Mouse (Mus musculus): ENCODE measurements around the gene Muc3. TPM values are rescaled to one million over a fixed set of nuclear protein-coding genes. Genes with fewer than 3 reads are reported as not detected.

Gene Muc3
- polyA plus RNA-seq (2017; shearing (Covaris generic)): not detected

GRCm38 (mm10) chr5:137149272-137149882 is at the start of gene Muc3:
TSS of gene Muc3 (minus strand) at chr5:137149322.

GRCm38 (mm10) chr5:137115866-137116847 is 33.0 kb downstream of the Muc3 start, which contains the start of gene Trim56:
TSS of gene Trim56 (minus strand) at chr5:137116209.

Other genes starting within 250 kb of the Muc3 start
- 10.7 TPM for gene Ift22, start 241.2 kb downstream of the Muc3 start, polyA plus RNA-seq (2017; shearing (Covaris generic))
- 351 TPM for gene Fis1, start 196.0 kb downstream of the Muc3 start, polyA plus RNA-seq (2017; shearing (Covaris generic))
- gene Cldn15, start 182.7 kb downstream of the Muc3 start, polyA plus RNA-seq (2017; shearing (Covaris generic)): not detected
- 8.0 TPM for gene Plod3, start 162.3 kb downstream of the Muc3 start, polyA plus RNA-seq (2017; shearing (Covaris generic))
- 58.7 TPM for gene Znhit1, start 161.3 kb downstream of the Muc3 start, polyA plus RNA-seq (2017; shearing (Covaris generic))
- gene Vgf, start 122.9 kb downstream of the Muc3 start, polyA plus RNA-seq (2017; shearing (Covaris generic)): 0.33 TPM
- 104 TPM for gene Ap1s1, start 103.2 kb downstream of the Muc3 start, polyA plus RNA-seq (2017; shearing (Covaris generic))
- not detected for gene Serpine1, start 77.1 kb downstream of the Muc3 start, polyA plus RNA-seq (2017; shearing (Covaris generic))
- gene Trim56, start 33.1 kb downstream of the Muc3 start, polyA plus RNA-seq (2017; shearing (Covaris generic)): 24.4 TPM
- 1.6 TPM for gene Muc3a, start 63.1 kb upstream of the Muc3 start, polyA plus RNA-seq (2017; shearing (Covaris generic))
- 0.14 TPM for gene Ache, start 138.2 kb upstream of the Muc3 start, polyA plus RNA-seq (2017; shearing (Covaris generic))
- 2.7 TPM for gene Ufsp1, start 145.3 kb upstream of the Muc3 start, polyA plus RNA-seq (2017; shearing (Covaris generic))
- 86.0 TPM for gene Srrt, start 158.4 kb upstream of the Muc3 start, polyA plus RNA-seq (2017; shearing (Covaris generic))
- gene Trip6, start 165.1 kb upstream of the Muc3 start, polyA plus RNA-seq (2017; shearing (Covaris generic)): 6.0 TPM
- 29.4 TPM for gene Slc12a9, start 184.3 kb upstream of the Muc3 start, polyA plus RNA-seq (2017; shearing (Covaris generic))
- not detected for gene Ephb4, start 200.8 kb upstream of the Muc3 start, polyA plus RNA-seq (2017; shearing (Covaris generic))

Measured in CD4-positive, CD25-positive, alpha-beta regulatory T cell, adult 9 weeks (primary cell).